Mouse (Mus musculus) liver, embryonic 14.5 days (tissue): ENCODE data around the gene Kif4. TPM values are rescaled to one million over a fixed set of nuclear protein-coding genes. Genes with fewer than 3 reads are reported as not detected.

Experiments
- ATAC-seq: fragments of 200-750 bp; cut with Nextera tagmentation; 2 replicates; pipeline ENCODE4 v1.8.0; 2017; ENCODE audit warnings: moderate number of reproducible peaks, mild to moderate bottlenecking, moderate library complexity; ENCODE audit not compliant: insufficient read depth
- DNase-seq, 3 experiments: peaks; one replicate each; pipeline ENCODE4 v3.0.0-alpha.2; 2012 to 2013; ENCODE audit warnings: low read depth in 3 of 3, low spot score in 3 of 3
- H3K27ac ChIP-seq: fragments of 300-500 bp; sonication (generic); 2 replicates; pipeline ENCODE4 v1.5.1; 2014; ENCODE audit warnings: moderate library complexity, mild to moderate bottlenecking, control low read depth, inconsistent platforms
- H3K27me3 ChIP-seq: fragments of 300-500 bp; sonication (generic); 2 replicates; pipeline ENCODE4 v1.6.1; 2014; ENCODE audit warnings: mild to moderate bottlenecking, low read length, moderate library complexity; ENCODE audit not compliant: control insufficient read depth, insufficient read depth
- H3K36me3 ChIP-seq: fragments of 300-500 bp; sonication (generic); replicated peaks from 2 replicates; pipeline ENCODE4 v1.6.1; 2014; ENCODE audit warnings: low read depth; ENCODE audit not compliant: control insufficient read depth, insufficient read depth
- H3K4me1 ChIP-seq, 2 experiments: fragments of 200-500 bp in 1 of 2; fragments of 300-500 bp in 1 of 2; sonication (generic) in 1 of 2; replicated peaks; 2 replicates each; pipeline ENCODE4 v1.6.1; 2012 to 2014; ENCODE audit warnings: antibody characterized with exemption in 1 of 2, inconsistent platforms in 1 of 2, low read length in 1 of 2; ENCODE audit not compliant: control insufficient read depth in 2 of 2, insufficient read depth in 2 of 2
- H3K4me2 ChIP-seq: fragments of 300-500 bp; sonication (generic); 2 replicates; pipeline ENCODE4 v1.6.1; 2014; ENCODE audit warnings: low read depth, mild to moderate bottlenecking, control low read depth, moderate library complexity
- H3K4me3 ChIP-seq, 2 experiments: fragments of 200-500 bp in 1 of 2; fragments of 300-500 bp in 1 of 2; sonication (generic) in 1 of 2; 2 replicates each; pipeline ENCODE4 v1.5.1; 2012 to 2014; ENCODE audit warnings: low read depth in 2 of 2, low read length in 2 of 2, mild to moderate bottlenecking in 2 of 2, control low read depth in 1 of 2, inconsistent platforms in 1 of 2, moderate library complexity in 1 of 2; ENCODE audit not compliant: insufficient read depth in 1 of 2
- H3K9ac ChIP-seq: fragments of 300-500 bp; sonication (generic); replicated peaks from 2 replicates; pipeline ENCODE4 v1.6.1; 2014; ENCODE audit warnings: mild to moderate bottlenecking, control low read depth, moderate library complexity
- H3K9me3 ChIP-seq: fragments of 300-500 bp; sonication (generic); 2 replicates; pipeline ENCODE4 v1.6.1; 2016; ENCODE audit warnings: low read length, mixed read lengths; ENCODE audit not compliant: control insufficient read depth
- CTCF ChIP-seq: IDR thresholded peaks from 2 replicates; pipeline ENCODE4 v1.5.1; 2016; ENCODE audit warnings: antibody characterized with exemption, low read depth, control low read depth
- EP300 ChIP-seq: IDR thresholded peaks from 2 replicates; pipeline ENCODE4 v1.6.1; 2016; ENCODE audit warnings: antibody characterized with exemption, low read depth
- WGBS: fragments of 180-500 bp; shearing (Covaris S2); extraction: QIAGEN DNeasy Blood & Tissue Kit; methylation state at CpG from one replicate; pipeline ENCODE4 v1.1.7; 2014; ENCODE audit not compliant: insufficient replicate concordance; 5-methylcytosine and 5-hydroxymethylcytosine counted together
- polyA plus RNA-seq, 2 experiments: library from polyadenylated mRNA; depleted of rRNA in 1 of 2; stranded (reverse) in 1 of 2; unstranded in 1 of 2; fragments of >200 nt; fragmentation: Nextera tagmentation in 1 of 2; extraction: Ambion mirVana in 1 of 2; gene quantifications; 2 replicates each; pipeline versions ENCODE4 v1.2.1 to v1.2.3; 2012 to 2014

The Kif4 gene
- polyA plus RNA-seq, 2 experiments, result 14.6 to 23.5 TPM

- Histone ChIP-seq H3K27me3 (no peaks in the 10 kb centered on the region), H3K36me3 (peaks cover 6% of the 10 kb centered on the region; the same call in 1 of the 2 replicates), H3K9me3 (no peaks in the 10 kb centered on the region), H3K9ac (no peak overlapping the region), H3K4me3 (no peak overlapping the region), H3K4me2 (no peak overlapping the region), H3K4me1 (no peaks in the 10 kb centered on the region), H3K27ac (no peak overlapping the region)
- 61% methylated on average over 3 of the region's 3 CpGs for WGBS
- DNase-seq, result no peak
- TF ChIP-seq CTCF (no peak), EP300 (no peak)
- no peak for ATAC-seq
Observed at GRCm38 (mm10) chrX:100618488-100618887, 7.0 kb upstream of the Kif4 start.

- no peaks in the 10 kb centered on the region for H3K27me3 ChIP-seq
- no peak for DNase-seq
Observed at GRCm38 (mm10) chrX:100621366-100621765, 4.2 kb upstream of the Kif4 start.

GRCm38 (mm10) chrX:100624242-100624641 is 1.3 kb upstream of the Kif4 start:
- peaks cover 0 to 9% of the 10 kb centered on the region in 2 experiments for H3K4me1 ChIP-seq
- peak overlapping the region; percentile 35 for H3K27ac ChIP-seq
- ATAC-seq (peak; percentile 36), DNase-seq (peak in 2 of 3 experiments; percentile 28 to 36)
- 32% methylated on average over 4 of the region's 4 CpGs for WGBS
- H3K9ac ChIP-seq, result peak overlapping the region; percentile 45
- H3K9me3 ChIP-seq, result no peaks in the 10 kb centered on the region
- peaks cover 6% of the 10 kb centered on the region; the same call in 1 of the 2 replicates for H3K36me3 ChIP-seq
- TF ChIP-seq EP300 (peak; percentile 55; the same call in 1 of the 2 replicates), CTCF (no peak)
- H3K27me3 ChIP-seq, result no peaks in the 10 kb centered on the region
- H3K4me2 ChIP-seq, result peak overlapping the region; percentile 77
- H3K4me3 ChIP-seq, result peak overlapping the region; percentile 48 to 90

More at GRCm38 (mm10) chrX:100621366-100621765, 4.2 kb upstream of the Kif4 start:
- no peak overlapping the region for H3K4me2 ChIP-seq
- H3K9ac ChIP-seq, result no peak overlapping the region
- peaks cover 0 to 9% of the 10 kb centered on the region in 2 experiments for H3K4me1 ChIP-seq
- H3K4me3 ChIP-seq, result no peak overlapping the region
- H3K36me3 ChIP-seq, result peaks cover 6% of the 10 kb centered on the region; the same call in 1 of the 2 replicates
- no peak for ATAC-seq
- 69% methylated on average over 2 of the region's 2 CpGs for WGBS
- TF ChIP-seq EP300 (no peak), CTCF (no peak)
- H3K9me3 ChIP-seq, result no peaks in the 10 kb centered on the region
- H3K27ac ChIP-seq, result no peak overlapping the region

- Histone ChIP-seq H3K9me3 (no peaks in the 10 kb centered on the region), H3K27me3 (no peaks in the 10 kb centered on the region), H3K27ac (peak overlapping the region; percentile 41), H3K4me3 (peak overlapping the region; percentile 90 to 94), H3K9ac (peak overlapping the region; percentile 72), H3K4me2 (peak overlapping the region; percentile 77), H3K36me3 (peaks cover 6% of the 10 kb centered on the region; the same call in 1 of the 2 replicates), H3K4me1 (peaks cover 0 to 9% of the 10 kb centered on the region in 2 experiments)
- ATAC-seq (no peak), DNase-seq (no peak)
- TF ChIP-seq EP300 (no peak), CTCF (no peak)
- WGBS, result 28% methylated on average over 7 of the region's 7 CpGs
Observed at GRCm38 (mm10) chrX:100625146-100625545, 391 bp upstream of the Kif4 start.

- Histone ChIP-seq H3K4me1 (peaks cover 0 to 9% of the 10 kb centered on the region in 2 experiments), H3K4me3 (peak within 1 kb of the TSS; percentile 90 to 99), H3K9ac (peak within 1 kb of the TSS; percentile 96), H3K4me2 (peak within 1 kb of the TSS; percentile 77), H3K27me3 (no peaks in the 10 kb centered on the region), H3K9me3 (no peaks in the 10 kb centered on the region), H3K27ac (peak within 1 kb of the TSS; percentile 71), H3K36me3 (peaks cover 6% of the 10 kb centered on the region; the same call in 1 of the 2 replicates)
- WGBS, result 16% methylated on average over 61 of the region's 62 CpGs
- TF ChIP-seq EP300 (no peak; the same call in 1 of the 2 replicates), CTCF (no peak)
- ATAC-seq, result peak; percentile 96
- DNase-seq, result peak; percentile 87 to 89 (median 88)
Observed at GRCm38 (mm10) chrX:100625802-100626793, 561 bp downstream of the Kif4 start, which contains the start of gene Pdzd11. TSS of gene Pdzd11 (minus strand) at chrX:100626568.
